Mouse (Mus musculus) kidney, adult 2 months (tissue): ENCODE measurements around the gene Hhatl. TPM values are rescaled to one million over a fixed set of nuclear protein-coding genes. Genes with fewer than 3 reads are reported as not detected.
A peak's percentile ranks its signal among the peaks of the same experiment; 100 is the strongest.

ENCODE experiments used
- DNase-seq: peaks from one replicate; pipeline ENCODE4 v3.0.0; 2021
- H3K27ac ChIP-seq: fragments of 200-500 bp; 2 replicates; pipeline ENCODE4 v1.5.1; 2012; ENCODE audit warnings: low read depth, low read length, control low read depth, inconsistent platforms; ENCODE audit not compliant: insufficient read depth
- H3K27me3 ChIP-seq: fragments of 200-500 bp; replicated peaks from 2 replicates; pipeline ENCODE4 v1.6.1; 2012; ENCODE audit warnings: mild to moderate bottlenecking, moderate library complexity, low read length, inconsistent platforms; ENCODE audit not compliant: control insufficient read depth, insufficient read depth
- H3K36me3 ChIP-seq: fragments of 200-500 bp; 2 replicates; pipeline ENCODE4 v1.6.1; 2012; ENCODE audit warnings: mild to moderate bottlenecking, moderate library complexity, low read length, inconsistent platforms; ENCODE audit not compliant: control insufficient read depth, insufficient read depth
- H3K4me1 ChIP-seq: fragments of 200-500 bp; 2 replicates; pipeline ENCODE4 v1.6.1; 2011; ENCODE audit warnings: low read length; ENCODE audit not compliant: control insufficient read depth, insufficient read depth
- H3K4me3 ChIP-seq: fragments of 200-500 bp; 2 replicates; pipeline ENCODE4 v1.5.1; 2011; ENCODE audit warnings: mild to moderate bottlenecking, low read depth, low read length, control low read depth; ENCODE audit not compliant: insufficient read depth
- CTCF ChIP-seq: fragments of 200-500 bp; conservative IDR thresholded peaks from 2 replicates; pipeline ENCODE4 v1.5.1; 2011; ENCODE audit warnings: low read depth, mild to moderate bottlenecking, control low read depth, low read length, moderate library complexity, mixed read lengths; ENCODE audit not compliant: insufficient read depth, insufficient read length
- POLR2A ChIP-seq: fragments of 200-500 bp; IDR thresholded peaks from one replicate; pipeline ENCODE4 v1.6.1; 2011; ENCODE audit warnings: low read depth, low read length, control low read depth
- WGBS: fragments of 180-500 bp; shearing (Covaris S2); methylation state at CpG from one replicate; pipeline ENCODE4 v1.1.7; 2018; 5-methylcytosine and 5-hydroxymethylcytosine counted together
- polyA plus RNA-seq: library from polyadenylated mRNA; depleted of rRNA; stranded (reverse); fragments of >200 nt; gene quantifications from 2 replicates; pipeline ENCODE4 v1.2.3, GENCODE M21; 2012

Gene Hhatl
- polyA plus RNA-seq, 1 experiment, result 19.1 TPM

- peak overlapping the region; percentile 67 for H3K27ac ChIP-seq
- DNase-seq, result peak; percentile 18
- TF ChIP-seq CTCF, result no peak
- no peak for TF ChIP-seq POLR2A
- H3K27me3 ChIP-seq, result no peaks in the 10 kb centered on the region
- peaks cover 8% of the 10 kb centered on the region; the same call in 1 of the 2 replicates for H3K4me1 ChIP-seq
- H3K36me3 ChIP-seq, result no peaks in the 10 kb centered on the region
- WGBS, result 64% methylated on average over 5 of the region's 5 CpGs
- no peak overlapping the region for H3K4me3 ChIP-seq
Observed at GRCm38 (mm10) chr9:121820765-121821164, 28.5 kb upstream of the Hhatl start.

DNA sequence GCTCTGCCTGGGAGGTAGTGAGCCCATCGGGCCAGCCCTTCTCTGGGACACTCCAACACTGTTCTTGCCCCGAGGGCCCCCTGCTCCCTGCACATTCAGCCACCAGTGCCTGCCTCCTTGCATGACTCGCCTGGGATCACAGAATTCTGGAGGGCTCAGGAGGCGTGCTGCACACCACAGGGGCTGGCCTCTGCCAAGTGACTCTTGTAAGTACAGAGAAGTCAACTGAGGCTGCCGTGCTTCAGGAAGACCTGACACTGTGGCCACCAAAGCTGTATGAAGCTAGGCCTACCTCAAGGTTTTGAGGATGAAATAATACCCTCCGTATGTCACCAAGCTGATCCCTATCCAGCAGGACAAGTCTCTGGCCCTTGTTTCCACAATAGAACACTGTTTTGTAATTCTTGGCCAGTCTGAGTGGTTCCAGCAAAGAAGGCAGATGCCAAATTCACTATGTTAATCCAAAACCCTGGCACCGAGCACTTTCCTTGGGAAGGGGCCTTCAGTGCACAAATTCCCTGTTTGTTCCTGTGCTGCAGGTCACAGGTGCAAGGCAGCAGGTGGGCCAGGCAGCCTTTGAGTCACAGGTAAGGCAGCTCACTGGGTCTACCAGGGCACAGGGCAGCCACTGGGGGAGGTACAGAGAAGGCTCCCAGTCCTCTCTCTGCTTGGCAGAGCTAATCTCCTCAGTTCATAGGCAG is 27.6 kb upstream of the Hhatl start:
- Histone ChIP-seq H3K4me1 (peaks cover 8% of the 10 kb centered on the region; the same call in 1 of the 2 replicates), H3K36me3 (no peaks in the 10 kb centered on the region), H3K27me3 (no peaks in the 10 kb centered on the region), H3K4me3 (no peak overlapping the region), H3K27ac (peak overlapping the region; percentile 67)
- 61% methylated on average over 7 of the region's 7 CpGs for WGBS
- no peak for TF ChIP-seq CTCF
- TF ChIP-seq POLR2A, result no peak
- peak; percentile 36 for DNase-seq

DNA sequence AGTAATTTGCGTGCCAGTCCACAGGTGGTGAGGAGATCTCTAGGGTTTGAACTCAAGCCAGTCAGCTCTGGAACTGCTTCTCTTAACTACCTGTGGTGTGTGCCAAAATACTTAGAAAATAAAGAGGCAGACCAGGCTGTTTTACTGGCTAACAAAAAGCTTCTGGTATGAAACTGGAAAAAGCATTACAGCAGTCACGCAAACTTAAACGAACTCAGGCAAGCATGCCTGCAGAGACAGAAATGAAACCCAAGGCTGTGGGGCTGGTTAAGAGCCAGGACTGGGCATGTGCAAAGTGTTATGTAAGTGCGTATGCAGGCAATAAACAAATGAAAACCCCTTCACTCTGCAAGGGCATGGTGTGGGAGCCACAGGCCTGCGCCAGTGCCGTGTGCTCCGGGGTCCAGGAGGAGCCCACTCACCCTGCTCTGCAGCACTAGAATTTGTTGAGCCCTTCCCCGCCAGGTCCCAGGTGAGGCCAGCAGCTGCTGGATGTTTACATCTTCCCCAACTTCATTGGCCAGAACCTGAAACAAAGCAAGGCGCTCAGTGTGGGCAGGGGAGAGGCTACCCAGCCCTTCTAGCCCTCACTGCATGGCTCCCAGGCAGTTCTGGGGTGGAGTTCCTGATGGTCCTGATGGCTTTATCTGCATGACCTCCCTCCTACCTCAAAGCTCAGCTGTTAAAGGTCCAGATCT is 26.9 kb upstream of the Hhatl start:
- Histone ChIP-seq H3K4me3 (no peak overlapping the region), H3K27me3 (no peaks in the 10 kb centered on the region), H3K27ac (peak overlapping the region; percentile 67), H3K36me3 (no peaks in the 10 kb centered on the region), H3K4me1 (peaks cover 8% of the 10 kb centered on the region; the same call in 1 of the 2 replicates)
- 70% methylated on average over 9 of the region's 9 CpGs for WGBS
- TF ChIP-seq POLR2A (no peak), CTCF (no peak)
- peak; percentile 66 for DNase-seq

DNA sequence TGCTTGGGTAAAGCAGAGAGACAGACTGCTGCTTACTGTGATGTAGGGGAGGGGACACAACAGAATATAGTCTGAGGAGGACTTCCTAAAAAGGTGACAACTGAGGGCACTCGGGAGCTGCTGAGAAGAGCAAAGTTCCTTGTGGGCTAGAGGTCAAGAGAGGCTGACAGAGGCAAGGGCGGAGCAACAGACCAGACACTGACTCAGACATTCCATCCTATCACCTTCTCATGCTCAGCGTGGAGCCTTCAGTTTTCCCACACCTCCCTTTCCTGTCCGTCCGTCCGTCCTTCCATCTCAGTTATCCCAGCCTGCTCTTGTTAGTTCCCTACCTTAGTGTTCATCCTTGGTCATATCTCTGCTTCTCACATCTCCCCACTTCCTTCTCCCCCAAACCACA is 22.9 kb upstream of the Hhatl start:
- no peak for TF ChIP-seq POLR2A
- TF ChIP-seq CTCF, result no peak
- WGBS, result 49% methylated on average over 6 of the region's 6 CpGs
- no peak for DNase-seq

DNA sequence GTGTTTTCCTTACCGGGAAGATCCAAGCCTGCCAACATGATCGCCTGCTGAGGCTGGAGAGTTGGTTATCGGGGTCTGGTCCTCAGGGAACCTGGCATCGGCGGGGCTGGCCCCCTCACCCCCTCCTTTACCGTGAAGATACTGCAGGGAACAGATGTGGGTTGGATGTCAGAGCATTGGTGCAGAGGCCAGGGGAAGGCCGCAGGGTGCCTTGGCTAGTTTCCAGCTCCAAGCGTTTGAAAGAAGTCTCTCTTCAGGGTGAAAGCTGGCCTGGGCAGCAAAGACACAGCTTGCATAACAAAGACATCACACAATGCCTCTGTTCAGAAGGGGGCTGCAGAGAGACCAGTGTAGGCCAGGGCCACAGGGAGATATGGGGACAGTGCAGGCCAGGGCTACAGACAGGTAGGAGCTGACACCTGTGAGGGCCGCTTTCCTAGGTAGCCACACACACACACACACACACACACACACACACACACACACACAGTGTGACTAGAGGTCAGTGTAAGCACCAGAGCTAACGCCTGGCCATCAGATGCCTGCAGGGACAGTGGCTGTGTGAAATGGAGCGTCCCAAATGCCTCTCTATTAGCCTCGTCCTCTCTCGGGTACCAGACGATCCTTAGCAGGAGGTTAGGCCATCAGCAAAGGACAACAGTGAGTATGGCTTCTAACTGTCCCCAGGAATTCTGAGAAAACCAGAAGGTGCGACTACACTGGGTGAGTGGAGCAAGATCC is 17.9 kb upstream of the Hhatl start:
- no peak for DNase-seq
- WGBS, result 43% methylated on average over 15 of the region's 15 CpGs
- no peaks in the 10 kb centered on the region for H3K4me1 ChIP-seq
- H3K27ac ChIP-seq, result no peak overlapping the region
- no peaks in the 10 kb centered on the region for H3K36me3 ChIP-seq
- TF ChIP-seq POLR2A (no peak), CTCF (no peak)
- no peak overlapping the region for H3K4me3 ChIP-seq
- no peaks in the 10 kb centered on the region for H3K27me3 ChIP-seq

More for the DNA sequence above, 22.9 kb upstream of the Hhatl start:
- no peak overlapping the region for H3K4me3 ChIP-seq
- no peaks in the 10 kb centered on the region for H3K36me3 ChIP-seq
- no peaks in the 10 kb centered on the region for H3K4me1 ChIP-seq
- H3K27me3 ChIP-seq, result no peaks in the 10 kb centered on the region
- no peak overlapping the region for H3K27ac ChIP-seq

DNA sequence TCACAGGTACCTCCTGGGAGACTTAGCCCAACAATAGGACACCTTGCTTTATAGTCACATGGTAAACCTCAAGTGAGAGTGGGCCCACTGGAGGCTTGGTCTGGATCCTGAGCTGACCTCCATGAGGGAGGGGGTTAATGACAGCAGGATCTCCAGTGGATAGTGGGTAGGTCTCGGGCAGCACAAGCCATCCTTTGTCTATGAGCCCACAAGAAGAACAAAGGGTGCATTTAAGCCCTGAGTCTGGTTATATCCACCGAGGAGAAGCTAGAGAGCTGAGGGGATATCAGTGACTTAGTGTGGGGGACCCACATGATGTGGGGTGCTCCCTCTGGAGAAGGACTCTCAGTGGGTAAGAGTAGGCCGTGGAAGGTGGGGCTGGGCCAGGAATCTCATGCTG is 16.2 kb upstream of the Hhatl start:
- Histone ChIP-seq H3K27ac (no peak overlapping the region), H3K27me3 (no peaks in the 10 kb centered on the region), H3K36me3 (no peaks in the 10 kb centered on the region), H3K4me3 (no peak overlapping the region), H3K4me1 (no peaks in the 10 kb centered on the region)
- 93% methylated on average over 3 of the region's 3 CpGs for WGBS
- TF ChIP-seq CTCF, result no peak
- DNase-seq, result no peak

DNA sequence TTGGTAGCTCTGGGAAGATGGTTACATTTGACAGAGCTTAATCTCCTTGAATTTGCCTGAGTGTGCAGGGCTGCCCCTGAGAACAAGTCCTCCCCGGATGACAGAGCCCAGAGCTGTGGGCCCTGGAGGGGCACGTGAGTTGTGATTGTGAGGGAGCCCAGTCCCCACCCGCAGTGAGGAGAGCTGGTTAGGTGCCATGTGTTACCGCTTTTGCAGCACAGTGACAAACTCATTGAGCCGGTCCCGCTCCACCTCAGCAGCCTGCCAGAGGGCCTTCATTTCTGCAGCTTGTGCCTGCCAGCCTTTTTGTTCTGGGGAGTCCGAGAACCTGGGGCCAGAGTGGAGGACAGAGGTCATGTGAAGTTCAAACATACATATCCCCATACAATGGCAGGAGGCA is 15.6 kb upstream of the Hhatl start:
- Histone ChIP-seq H3K27me3 (no peaks in the 10 kb centered on the region), H3K4me3 (no peak overlapping the region), H3K27ac (no peak overlapping the region), H3K4me1 (no peaks in the 10 kb centered on the region), H3K36me3 (no peaks in the 10 kb centered on the region)
- TF ChIP-seq CTCF (no peak), POLR2A (no peak)
- DNase-seq, result no peak
- WGBS, result 84% methylated on average over 7 of the region's 7 CpGs
